Mouse (Mus musculus) megakaryocyte progenitor cell, adult 5-6 weeks (primary cell): Measurements from ENCODE around the gene Gatb. TPM values are rescaled to one million over a fixed set of nuclear protein-coding genes. Genes with fewer than 3 reads are reported as not detected.
A peak's percentile ranks its signal among the peaks of the same experiment; 100 is the strongest.

Experiments
- ATAC-seq: replicated peaks from 2 replicates; pipeline ENCODE4 v1.8.0; 2016; ENCODE audit warnings: mild to moderate bottlenecking, moderate TSS enrichment, inconsistent platforms; ENCODE audit not compliant: poor library complexity
- total RNA-seq, 2 experiments: library from RNA; stranded (forward) in 1 of 2; stranded (reverse) in 1 of 2; fragments of 157-497, 149-512 nt in 1 of 2; fragments of 200-1000 nt in 1 of 2; gene quantifications; 2 replicates each; pipeline versions ENCODE4 v1.2.3 to v1.2.4; 2015 to 2017

The Gatb gene
- total RNA-seq, 2 experiments from 2014 or later = 9.3 to 12.2 TPM

DNA sequence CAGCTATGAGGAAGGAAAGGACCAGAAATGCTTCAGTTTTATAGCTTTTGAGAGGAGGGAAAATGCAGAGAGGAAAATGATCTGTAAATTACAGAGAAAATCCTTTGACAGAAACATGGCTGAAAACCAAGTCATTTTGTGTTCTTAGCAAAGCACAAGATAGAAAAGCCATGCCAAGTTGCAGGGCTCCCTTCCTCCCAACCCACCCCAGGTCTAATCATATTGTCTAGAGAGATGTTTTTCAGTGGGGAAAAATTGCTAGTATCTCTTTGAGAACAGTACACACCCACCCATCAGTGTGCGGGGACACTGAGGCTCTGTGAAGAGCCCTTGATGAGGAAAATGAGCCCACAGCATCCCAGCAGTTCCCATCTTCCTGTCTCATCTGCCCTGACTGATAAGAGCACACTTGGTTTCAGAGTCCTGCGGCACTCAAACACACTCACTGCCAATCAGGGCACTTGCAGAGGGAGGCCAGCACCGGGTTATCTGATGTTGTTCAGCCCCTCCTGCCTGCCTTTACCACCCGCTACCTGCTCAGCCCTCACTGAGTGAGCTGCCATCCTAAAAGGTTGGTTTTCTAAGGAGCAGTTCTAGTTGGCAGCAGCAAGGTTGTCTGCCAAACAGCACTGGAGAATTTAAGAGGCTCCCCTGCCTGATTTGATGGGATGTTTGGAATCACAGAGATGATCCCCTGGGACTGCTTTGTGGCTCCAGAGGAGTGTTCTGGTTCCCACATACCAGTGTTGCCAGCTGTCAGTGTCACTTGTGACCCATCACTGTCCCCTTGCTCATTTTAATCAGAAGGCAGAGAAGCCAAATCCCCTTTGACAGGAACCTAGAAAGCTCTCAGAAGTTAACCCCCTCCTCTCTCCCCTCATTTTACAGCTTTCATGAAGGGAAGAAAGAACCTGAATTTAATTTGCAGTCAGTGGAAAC is 79.1 kb downstream of the Gatb start:
- no peak for ATAC-seq

- no peak for ATAC-seq
Measured at GRCm38 (mm10) chr3:85655538-85655937, 81.6 kb downstream of the Gatb start.

- ATAC-seq = no peak
Measured at GRCm38 (mm10) chr3:85659681-85660080, 85.8 kb downstream of the Gatb start.

DNA sequence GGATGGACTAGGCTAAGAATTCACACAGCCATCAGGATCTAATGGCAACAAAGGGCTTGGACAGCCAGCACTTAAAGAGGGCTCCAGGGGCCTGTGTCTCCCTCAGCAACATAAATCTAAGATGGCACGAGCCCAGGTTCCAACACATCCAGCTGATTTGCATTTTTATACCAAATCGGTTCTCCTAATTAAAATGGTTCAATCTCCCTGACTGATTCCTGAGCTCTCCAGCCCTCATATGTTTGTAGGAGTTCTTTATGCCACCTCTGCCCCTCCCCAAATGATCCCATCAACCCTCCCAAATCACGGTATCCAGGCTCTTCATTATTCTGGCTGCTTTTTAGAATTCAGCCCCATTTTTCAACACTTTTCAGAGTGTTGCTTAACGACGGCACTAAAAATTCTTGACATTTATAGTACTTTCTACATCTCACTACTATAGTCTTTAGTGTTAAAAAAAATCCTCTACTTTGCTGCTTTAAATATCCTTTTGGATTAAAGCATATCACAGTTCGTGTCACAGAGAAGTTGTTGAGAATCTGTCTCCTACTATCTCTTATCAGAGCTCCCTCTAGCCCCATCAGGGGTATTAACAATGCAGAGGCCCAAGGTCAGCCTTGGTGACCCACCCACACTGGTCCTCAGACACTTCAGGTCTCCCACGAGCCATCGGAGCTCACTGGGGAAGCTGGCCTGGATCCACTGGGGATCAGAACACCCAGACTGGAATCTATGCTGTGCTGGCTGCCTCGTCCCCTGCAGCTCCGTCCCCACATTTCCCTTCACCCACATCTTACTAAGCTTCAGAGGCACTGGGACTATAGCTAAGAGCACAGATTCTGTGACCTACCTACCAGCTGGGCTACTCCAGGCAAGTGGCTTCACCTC is 88.3 kb downstream of the Gatb start:
- ATAC-seq = no peak

GRCm38 (mm10) chr3:85663826-85664225 is 89.9 kb downstream of the Gatb start:
- no peak for ATAC-seq

DNA sequence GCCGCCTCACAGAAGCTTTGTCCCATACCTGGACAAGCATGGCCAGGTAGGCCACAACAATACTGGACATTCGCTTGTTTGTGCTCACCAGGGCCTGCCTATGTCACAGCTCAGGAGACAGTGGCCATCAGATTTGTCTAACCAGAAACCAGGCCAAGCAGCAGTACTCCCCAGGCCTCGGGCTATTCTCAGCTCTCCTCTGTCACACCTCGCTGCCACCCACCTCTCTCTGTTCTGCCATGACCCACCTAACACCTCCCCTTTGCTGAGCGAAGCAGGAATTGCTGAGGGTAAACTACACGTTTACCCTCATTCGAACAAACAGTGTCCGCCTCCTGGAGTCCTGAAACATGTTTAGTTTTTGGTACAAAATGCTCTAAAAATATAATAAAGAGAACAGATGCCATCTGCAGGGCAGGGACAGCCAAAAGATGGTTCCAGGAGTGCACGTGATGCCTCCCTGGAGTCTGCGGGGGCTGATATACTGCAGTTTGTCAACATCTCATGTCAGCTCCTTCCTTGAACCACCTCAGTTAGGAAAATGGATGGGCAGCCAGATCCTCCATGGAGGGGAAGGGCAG is 90.8 kb downstream of the Gatb start:
- ATAC-seq = no peak

GRCm38 (mm10) chr3:85666166-85666565 is 92.2 kb downstream of the Gatb start:
- no peak for ATAC-seq

DNA sequence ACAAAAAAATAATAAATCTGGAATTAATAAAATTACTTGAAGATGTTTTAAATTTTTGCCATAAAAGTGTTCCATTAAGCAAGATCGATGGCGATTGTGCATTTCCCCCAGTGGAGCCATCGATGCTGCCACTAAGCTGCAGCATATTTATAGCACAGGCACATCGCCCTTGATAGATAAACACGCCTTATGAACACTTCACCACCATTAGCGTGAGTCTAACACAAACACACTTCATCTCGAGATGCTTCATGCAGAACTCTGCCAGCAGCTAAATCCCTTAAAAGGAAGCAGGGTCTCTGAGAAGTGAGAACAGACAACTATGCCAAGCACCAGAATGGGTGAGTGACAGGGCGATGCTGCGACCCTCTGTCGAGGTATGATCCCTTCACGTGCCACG is 92.8 kb downstream of the Gatb start:
- ATAC-seq = no peak

GRCm38 (mm10) chr3:85667683-85668082 is 93.8 kb downstream of the Gatb start:
- ATAC-seq = no peak

- no peak for ATAC-seq
Measured at GRCm38 (mm10) chr3:85669844-85670243, 95.9 kb downstream of the Gatb start.

GRCm38 (mm10) chr3:85677133-85677532 is 103.2 kb downstream of the Gatb start:
- ATAC-seq = no peak

GRCm38 (mm10) chr3:85677952-85678351 is 104.0 kb downstream of the Gatb start:
- no peak for ATAC-seq

DNA sequence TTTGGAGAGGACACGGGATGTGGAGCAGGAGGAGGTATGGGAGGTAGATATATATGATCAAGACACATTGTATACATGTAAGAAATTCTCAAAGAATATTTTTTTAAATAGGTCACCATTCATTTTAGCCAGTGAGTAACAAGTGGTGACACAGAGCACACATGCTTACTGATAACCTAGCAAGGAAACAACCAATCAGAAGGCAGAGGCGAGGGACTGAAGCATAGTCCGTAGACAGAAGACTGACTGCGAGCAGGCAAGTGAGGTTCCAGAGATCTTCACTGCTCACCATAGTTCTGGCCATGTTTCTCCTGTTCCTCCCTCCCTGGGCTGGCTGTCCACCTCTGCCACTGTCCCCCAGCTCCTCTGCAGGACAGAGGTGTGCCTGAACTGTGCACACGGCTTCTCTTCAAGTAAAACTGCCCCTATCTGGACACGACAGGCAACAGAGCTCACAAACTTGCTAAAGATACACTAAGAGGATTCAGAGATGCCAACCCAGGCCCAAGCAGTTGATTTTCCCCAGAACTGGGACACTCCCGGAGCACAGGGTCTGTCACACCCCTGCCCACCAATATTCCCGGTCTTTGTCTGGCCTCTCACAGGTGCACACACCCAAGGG is 105.5 kb downstream of the Gatb start:
- ATAC-seq = no peak

- ATAC-seq = no peak
Measured at GRCm38 (mm10) chr3:85679960-85680359, 106.0 kb downstream of the Gatb start.

GRCm38 (mm10) chr3:85681136-85681535 is 107.2 kb downstream of the Gatb start:
- ATAC-seq = no peak

- ATAC-seq = no peak
Measured at GRCm38 (mm10) chr3:85683618-85684017, 109.7 kb downstream of the Gatb start.

- ATAC-seq = no peak
Measured at GRCm38 (mm10) chr3:85685271-85685670, 111.4 kb downstream of the Gatb start.

DNA sequence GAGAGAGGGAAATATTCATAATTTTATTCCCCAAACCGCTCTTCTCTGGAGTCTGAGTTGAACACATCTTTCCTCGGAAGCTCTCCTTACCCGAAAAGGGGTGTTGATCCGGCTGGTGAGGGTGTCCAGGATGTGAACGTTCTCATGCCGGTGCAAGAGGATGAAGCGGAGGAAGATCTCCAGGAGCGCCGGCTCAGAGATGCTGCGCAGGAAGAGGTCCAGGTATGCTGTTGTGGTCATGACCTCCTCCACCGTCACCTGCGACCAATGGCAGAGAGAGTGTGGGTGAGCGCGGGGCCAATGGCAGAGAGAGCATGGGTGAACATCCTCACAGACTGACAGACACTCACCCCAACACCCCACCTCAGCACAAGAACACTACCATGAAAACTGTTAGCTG is 114.4 kb downstream of the Gatb start:
- no peak for ATAC-seq

DNA sequence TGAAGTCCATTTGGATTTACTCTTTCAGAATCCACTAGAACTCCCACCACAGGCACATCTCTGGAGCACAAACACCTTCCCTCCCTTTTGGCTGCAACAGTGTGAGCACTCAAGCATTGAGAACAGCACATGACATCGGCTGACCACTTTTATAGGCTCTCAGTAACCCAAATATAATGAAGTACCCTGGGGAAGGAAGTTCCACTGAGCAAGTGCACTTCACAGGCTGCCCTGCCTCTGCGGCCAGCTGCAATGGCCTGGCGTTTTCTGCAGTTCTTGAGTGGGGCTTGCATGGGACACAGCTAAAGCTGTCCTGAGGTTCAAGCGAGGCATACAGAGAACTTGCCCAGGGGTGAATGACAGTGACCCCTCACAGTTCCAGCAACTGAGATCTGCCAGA is 117.2 kb downstream of the Gatb start:
- ATAC-seq = no peak

- peak; percentile 54 for ATAC-seq
Measured at GRCm38 (mm10) chr3:85693013-85693412, 119.1 kb downstream of the Gatb start.

- no peak for ATAC-seq
Measured at GRCm38 (mm10) chr3:85695056-85695455, 121.1 kb downstream of the Gatb start.
